Mouse (Mus musculus): Measurements from ENCODE around the gene Lmod2. TPM values are rescaled to one million over a fixed set of nuclear protein-coding genes. Genes with fewer than 3 reads are reported as not detected.

Lmod2 gene
- polyA plus RNA-seq, 1 experiment from 2014 or later, result not detected

GRCm38 (mm10) chr6:24635814-24636213 is 38.3 kb downstream of the Lmod2 start:
- no peak overlapping the region for H3K4me3 ChIP-seq (ENCODE audit: low read depth, low read length)
- no peak overlapping the region for H3K27ac ChIP-seq (ENCODE audit: low read depth)
- no peak overlapping the region for H3K9ac ChIP-seq (ENCODE audit: low read length)
- no peaks in the 10 kb centered on the region for H3K4me1 ChIP-seq (replicated peaks; ENCODE audit: control insufficient read depth, insufficient read depth, low read length)
- no peaks in the 10 kb centered on the region for H3K9me3 ChIP-seq (ENCODE audit: control insufficient read depth, low read length)
- DNase-seq (ENCODE audit: low spot score) (no peak), ATAC-seq (replicated peaks; ENCODE audit: low FRiP score, low TSS enrichment, low read depth) (no peak)
- no peak overlapping the region for H3K4me2 ChIP-seq (ENCODE audit: low read length)
- H3K27me3 ChIP-seq (replicated peaks; ENCODE audit: control insufficient read depth, insufficient read depth, low read length), result no peaks in the 10 kb centered on the region
- WGBS, result 86% methylated on average over 2 of the region's 2 CpGs
- peaks cover 30% of the 10 kb centered on the region for H3K36me3 ChIP-seq (ENCODE audit: control insufficient read depth, insufficient read depth, low read length)

DNA sequence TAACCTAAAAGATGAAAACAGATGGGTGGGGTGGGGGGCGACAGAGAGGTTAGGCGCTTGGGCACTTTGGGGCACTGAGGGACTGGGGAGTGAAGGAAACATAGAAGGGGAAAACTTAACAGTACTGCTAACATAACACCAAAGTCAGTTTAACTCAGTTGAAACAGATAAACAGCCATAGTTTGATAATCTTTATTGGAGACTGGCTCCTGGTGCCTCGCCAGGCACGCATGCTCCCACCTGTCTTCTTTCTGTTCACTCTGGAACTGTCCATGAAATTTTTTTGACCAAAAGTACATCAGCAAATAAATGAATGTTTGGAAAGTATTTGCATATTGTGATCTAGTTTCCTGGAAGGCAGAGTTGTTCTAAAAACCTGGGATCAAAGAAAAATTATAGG is 43.7 kb downstream of the Lmod2 start:
- H3K4me2 ChIP-seq (ENCODE audit: low read length), result no peak overlapping the region
- no peaks in the 10 kb centered on the region for H3K27me3 ChIP-seq (replicated peaks; ENCODE audit: control insufficient read depth, insufficient read depth, low read length)
- H3K4me3 ChIP-seq (ENCODE audit: low read depth, low read length), result no peak overlapping the region
- H3K4me1 ChIP-seq (replicated peaks; ENCODE audit: control insufficient read depth, insufficient read depth, low read length), result no peaks in the 10 kb centered on the region
- WGBS, result 91% methylated on average over 4 of the region's 4 CpGs
- H3K9ac ChIP-seq (ENCODE audit: low read length), result no peak overlapping the region
- DNase-seq (ENCODE audit: low spot score) (no peak), ATAC-seq (replicated peaks; ENCODE audit: low FRiP score, low TSS enrichment, low read depth) (no peak)
- H3K9me3 ChIP-seq (ENCODE audit: control insufficient read depth, low read length), result no peaks in the 10 kb centered on the region
- no peak overlapping the region for H3K27ac ChIP-seq (ENCODE audit: low read depth)
- peaks cover 6% of the 10 kb centered on the region; the same call in 1 of the 2 replicates for H3K36me3 ChIP-seq (ENCODE audit: control insufficient read depth, insufficient read depth, low read length)

DNA sequence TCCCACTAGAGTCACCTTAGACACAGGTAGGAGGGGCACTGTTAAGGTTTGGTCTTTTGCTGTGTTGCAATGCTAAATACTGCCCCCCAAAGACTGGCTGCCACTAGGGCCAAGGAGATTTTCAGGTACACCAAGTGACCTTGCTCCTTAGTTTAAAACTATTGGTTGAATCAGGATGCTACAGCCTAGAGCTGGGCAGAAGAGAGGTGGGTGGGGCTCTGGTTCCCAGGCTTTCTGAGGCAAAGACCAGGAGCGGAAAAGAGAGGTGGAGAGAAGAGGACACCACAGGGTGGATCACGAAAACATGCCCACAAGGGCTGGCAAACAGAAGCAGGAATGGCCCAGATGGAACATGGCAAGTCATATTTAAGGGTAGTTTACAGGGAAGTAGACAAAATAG is 44.6 kb downstream of the Lmod2 start:
- WGBS, result 98% methylated on average over 2 of the region's 2 CpGs
- Histone ChIP-seq H3K9me3 (ENCODE audit: control insufficient read depth, low read length) (no peaks in the 10 kb centered on the region), H3K4me1 (replicated peaks; ENCODE audit: control insufficient read depth, insufficient read depth, low read length) (no peaks in the 10 kb centered on the region), H3K9ac (ENCODE audit: low read length) (no peak overlapping the region), H3K36me3 (ENCODE audit: control insufficient read depth, insufficient read depth, low read length) (peaks cover 6% of the 10 kb centered on the region; the same call in 1 of the 2 replicates), H3K27me3 (replicated peaks; ENCODE audit: control insufficient read depth, insufficient read depth, low read length) (no peaks in the 10 kb centered on the region), H3K4me3 (ENCODE audit: low read depth, low read length) (no peak overlapping the region), H3K4me2 (ENCODE audit: low read length) (no peak overlapping the region), H3K27ac (ENCODE audit: low read depth) (no peak overlapping the region)
- DNase-seq (ENCODE audit: low spot score) (no peak), ATAC-seq (replicated peaks; ENCODE audit: low FRiP score, low TSS enrichment, low read depth) (no peak)

GRCm38 (mm10) chr6:24642960-24643359 is 45.4 kb downstream of the Lmod2 start:
- Histone ChIP-seq H3K9ac (ENCODE audit: low read length) (no peak overlapping the region), H3K36me3 (ENCODE audit: control insufficient read depth, insufficient read depth, low read length) (peaks cover 6% of the 10 kb centered on the region; the same call in 1 of the 2 replicates), H3K27ac (ENCODE audit: low read depth) (no peak overlapping the region), H3K4me3 (ENCODE audit: low read depth, low read length) (no peak overlapping the region), H3K4me2 (ENCODE audit: low read length) (no peak overlapping the region), H3K4me1 (replicated peaks; ENCODE audit: control insufficient read depth, insufficient read depth, low read length) (no peaks in the 10 kb centered on the region), H3K27me3 (replicated peaks; ENCODE audit: control insufficient read depth, insufficient read depth, low read length) (no peaks in the 10 kb centered on the region), H3K9me3 (ENCODE audit: control insufficient read depth, low read length) (no peaks in the 10 kb centered on the region)
- 92% methylated on average over 3 of the region's 3 CpGs for WGBS
- no peak for DNase-seq (ENCODE audit: low spot score)
- no peak for ATAC-seq (replicated peaks; ENCODE audit: low FRiP score, low TSS enrichment, low read depth)

- no peak for ATAC-seq (replicated peaks; ENCODE audit: low FRiP score, low TSS enrichment, low read depth)
- Histone ChIP-seq H3K4me3 (ENCODE audit: low read depth, low read length) (no peak overlapping the region), H3K9ac (ENCODE audit: low read length) (no peak overlapping the region), H3K36me3 (ENCODE audit: control insufficient read depth, insufficient read depth, low read length) (peaks cover 6% of the 10 kb centered on the region; the same call in 1 of the 2 replicates), H3K27me3 (replicated peaks; ENCODE audit: control insufficient read depth, insufficient read depth, low read length) (no peaks in the 10 kb centered on the region), H3K4me1 (replicated peaks; ENCODE audit: control insufficient read depth, insufficient read depth, low read length) (no peaks in the 10 kb centered on the region), H3K4me2 (ENCODE audit: low read length) (no peak overlapping the region), H3K9me3 (ENCODE audit: control insufficient read depth, low read length) (no peaks in the 10 kb centered on the region), H3K27ac (ENCODE audit: low read depth) (no peak overlapping the region)
- 92% methylated on average over 6 of the region's 6 CpGs for WGBS
- no peak for DNase-seq (ENCODE audit: low spot score)
These were observed 47.9 kb downstream of the Lmod2 start for GRCm38 (mm10) chr6:24645346-24646053.

DNA sequence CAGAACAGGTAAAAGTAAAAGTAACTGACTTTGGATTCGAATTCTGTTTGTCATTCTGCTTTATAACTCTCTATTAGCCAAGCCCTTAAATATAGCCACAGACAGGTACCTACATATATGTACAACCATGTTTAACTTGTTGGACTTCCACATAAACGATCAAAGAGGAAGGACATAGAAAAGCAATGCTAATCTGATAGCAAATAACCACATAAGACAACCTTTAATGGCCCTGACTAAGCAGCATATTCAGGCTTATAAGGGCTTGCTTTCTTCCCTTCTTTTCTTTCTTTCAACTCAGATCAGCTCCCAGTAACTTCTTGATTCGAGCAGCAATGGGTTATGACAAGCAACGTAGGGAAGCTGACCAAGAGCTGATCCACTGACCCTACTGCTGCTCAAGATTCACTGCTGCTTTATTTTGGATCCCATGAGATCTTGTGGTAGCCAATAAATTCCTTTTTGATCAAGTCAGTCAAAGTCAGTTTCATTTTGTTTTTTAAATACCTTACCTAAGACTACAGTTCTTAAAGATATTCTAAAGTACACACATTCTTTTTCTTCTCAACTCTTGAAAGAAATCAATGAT is 49.6 kb downstream of the Lmod2 start:
- ATAC-seq (replicated peaks; ENCODE audit: low FRiP score, low TSS enrichment, low read depth), result no peak
- Histone ChIP-seq H3K27ac (ENCODE audit: low read depth) (no peak overlapping the region), H3K9me3 (ENCODE audit: control insufficient read depth, low read length) (no peaks in the 10 kb centered on the region), H3K4me2 (ENCODE audit: low read length) (no peak overlapping the region), H3K27me3 (replicated peaks; ENCODE audit: control insufficient read depth, insufficient read depth, low read length) (no peaks in the 10 kb centered on the region), H3K4me1 (replicated peaks; ENCODE audit: control insufficient read depth, insufficient read depth, low read length) (no peaks in the 10 kb centered on the region), H3K36me3 (ENCODE audit: control insufficient read depth, insufficient read depth, low read length) (peaks cover 6% of the 10 kb centered on the region; the same call in 1 of the 2 replicates), H3K9ac (ENCODE audit: low read length) (no peak overlapping the region), H3K4me3 (ENCODE audit: low read depth, low read length) (no peak overlapping the region)
- WGBS, result 80% methylated on average over 4 of the region's 4 CpGs
- no peak for DNase-seq (ENCODE audit: low spot score)

GRCm38 (mm10) chr6:24648403-24648802 is 50.8 kb downstream of the Lmod2 start:
- no peak overlapping the region for H3K27ac ChIP-seq (ENCODE audit: low read depth)
- ATAC-seq (replicated peaks; ENCODE audit: low FRiP score, low TSS enrichment, low read depth) (no peak), DNase-seq (ENCODE audit: low spot score) (no peak)
- no peak overlapping the region for H3K4me3 ChIP-seq (ENCODE audit: low read depth, low read length)
- no peak overlapping the region for H3K9ac ChIP-seq (ENCODE audit: low read length)
- no peaks in the 10 kb centered on the region for H3K9me3 ChIP-seq (ENCODE audit: control insufficient read depth, low read length)
- H3K36me3 ChIP-seq (ENCODE audit: control insufficient read depth, insufficient read depth, low read length), result peaks cover 9% of the 10 kb centered on the region; the same call in 1 of the 2 replicates
- 89% methylated on average over 4 of the region's 4 CpGs for WGBS
- H3K4me1 ChIP-seq (replicated peaks; ENCODE audit: control insufficient read depth, insufficient read depth, low read length), result no peaks in the 10 kb centered on the region
- H3K4me2 ChIP-seq (ENCODE audit: low read length), result no peak overlapping the region
- H3K27me3 ChIP-seq (replicated peaks; ENCODE audit: control insufficient read depth, insufficient read depth, low read length), result no peaks in the 10 kb centered on the region

DNA sequence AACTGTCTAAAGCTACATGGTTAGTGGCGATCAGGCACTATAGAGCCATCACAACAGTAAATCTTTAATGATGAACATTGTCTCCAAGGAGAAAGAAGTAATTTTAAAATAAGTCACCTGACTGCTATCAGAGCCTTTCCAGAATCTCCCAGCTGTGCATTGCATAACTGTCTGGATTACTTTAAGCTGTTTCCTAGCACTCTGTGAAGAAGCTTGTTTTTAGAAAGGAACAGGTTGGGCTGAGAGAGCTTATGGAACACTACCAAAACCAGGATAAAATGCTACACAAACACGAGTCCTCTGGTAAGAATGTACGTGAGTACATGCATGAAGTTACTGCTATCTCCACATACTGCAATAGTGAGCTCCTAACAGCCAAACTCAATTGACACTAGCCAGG is 53.2 kb downstream of the Lmod2 start:
- Histone ChIP-seq H3K9me3 (ENCODE audit: control insufficient read depth, low read length) (no peaks in the 10 kb centered on the region), H3K27ac (ENCODE audit: low read depth) (no peak overlapping the region), H3K4me2 (ENCODE audit: low read length) (no peak overlapping the region), H3K4me1 (replicated peaks; ENCODE audit: control insufficient read depth, insufficient read depth, low read length) (no peaks in the 10 kb centered on the region), H3K27me3 (replicated peaks; ENCODE audit: control insufficient read depth, insufficient read depth, low read length) (no peaks in the 10 kb centered on the region), H3K4me3 (ENCODE audit: low read depth, low read length) (no peak overlapping the region), H3K36me3 (ENCODE audit: control insufficient read depth, insufficient read depth, low read length) (0 out of 2 replicates have a peak, but pooled peaks cover 3% of the 10 kb centered on the region), H3K9ac (ENCODE audit: low read length) (no peak overlapping the region)
- DNase-seq (ENCODE audit: low spot score), result no peak
- ATAC-seq (replicated peaks; ENCODE audit: low FRiP score, low TSS enrichment, low read depth), result no peak
- WGBS, result 75% methylated on average over 3 of the region's 3 CpGs

GRCm38 (mm10) chr6:24651538-24651937 is 54.0 kb downstream of the Lmod2 start:
- no peaks in the 10 kb centered on the region for H3K4me1 ChIP-seq (replicated peaks; ENCODE audit: control insufficient read depth, insufficient read depth, low read length)
- H3K4me2 ChIP-seq (ENCODE audit: low read length), result no peak overlapping the region
- 0 out of 2 replicates have a peak, but pooled peaks cover 3% of the 10 kb centered on the region for H3K36me3 ChIP-seq (ENCODE audit: control insufficient read depth, insufficient read depth, low read length)
- no peak overlapping the region for H3K4me3 ChIP-seq (ENCODE audit: low read depth, low read length)
- no peak for ATAC-seq (replicated peaks; ENCODE audit: low FRiP score, low TSS enrichment, low read depth)
- WGBS, result 82% methylated on average over 7 of the region's 7 CpGs
- no peaks in the 10 kb centered on the region for H3K9me3 ChIP-seq (ENCODE audit: control insufficient read depth, low read length)
- no peak overlapping the region for H3K27ac ChIP-seq (ENCODE audit: low read depth)
- no peak overlapping the region for H3K9ac ChIP-seq (ENCODE audit: low read length)
- no peak for DNase-seq (ENCODE audit: low spot score)
- no peaks in the 10 kb centered on the region for H3K27me3 ChIP-seq (replicated peaks; ENCODE audit: control insufficient read depth, insufficient read depth, low read length)

Measured in intestine, embryonic 14.5 days (tissue).